Mouse (Mus musculus): ENCODE measurements around the gene Myo1f.

Myo1f gene

DNA sequence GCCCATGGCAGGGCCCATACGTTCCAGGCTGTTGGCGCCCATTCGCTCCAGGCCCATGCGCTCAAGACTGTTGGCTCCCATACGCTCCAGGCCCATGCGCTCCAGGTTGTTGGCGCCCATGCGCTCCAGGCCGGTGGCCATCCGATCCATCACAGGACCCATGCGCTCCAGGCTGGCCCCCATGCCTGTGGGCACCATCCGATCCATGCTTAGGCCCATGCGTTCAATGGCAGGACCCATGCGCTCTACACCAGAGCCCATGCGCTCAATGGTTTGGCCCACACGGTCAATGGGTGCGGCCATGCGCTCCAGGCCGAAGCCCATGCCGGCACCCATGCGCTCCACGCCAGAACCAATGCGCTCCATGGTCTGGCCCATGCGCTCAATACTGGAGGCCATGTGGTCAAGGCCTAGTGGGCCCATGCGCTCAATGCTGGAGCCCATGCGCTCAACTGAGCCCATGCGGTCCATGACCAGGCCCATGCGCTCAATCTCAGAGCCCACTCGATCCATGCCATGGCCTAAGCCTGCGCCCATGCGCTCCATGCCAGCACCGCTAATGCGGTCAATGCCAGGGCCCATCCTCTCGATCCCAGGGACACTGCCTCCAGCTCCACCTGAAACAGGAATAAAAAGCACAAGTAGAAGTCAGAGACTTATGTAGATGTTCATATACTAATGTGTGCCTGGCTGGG lies 94.4 kb downstream of the Myo1f start:
- no peak for DNase-seq (ENCODE audit: low spot score in 2 of 2)

Measured in heart, adult 9 months (tissue).